Mouse (Mus musculus) neural tube, embryonic 13.5 days (tissue): ENCODE measurements at regions not wholly inside any gene's neighbourhood (a gene's known extent, or its start where the extent isn't known, plus 50 kb on each side); places are given as distances from the start of the nearest gene placed in this dataset.

ENCODE experiments used
- ATAC-seq: fragments of 200-750 bp; cut with Nextera tagmentation; 2 replicates; pipeline ENCODE4 v1.8.0; 2017; ENCODE audit warnings: low read depth, mild to moderate bottlenecking, moderate TSS enrichment, moderate library complexity
- H3K27ac ChIP-seq: fragments of 300-500 bp; sonication (generic); replicated peaks from 2 replicates; pipeline ENCODE4 v1.5.1; 2015; ENCODE audit warnings: moderate library complexity, mild to moderate bottlenecking, inconsistent platforms
- H3K27me3 ChIP-seq: fragments of 300-500 bp; sonication (generic); 2 replicates; pipeline ENCODE4 v1.6.1; 2015; ENCODE audit warnings: mild to moderate bottlenecking, inconsistent platforms
- H3K36me3 ChIP-seq: fragments of 300-500 bp; sonication (generic); 2 replicates; pipeline ENCODE4 v1.6.1; 2015; ENCODE audit warnings: mild to moderate bottlenecking, inconsistent platforms
- H3K4me1 ChIP-seq: fragments of 300-500 bp; sonication (generic); replicated peaks from 2 replicates; pipeline ENCODE4 v1.6.1; 2015; ENCODE audit warnings: inconsistent platforms
- H3K4me2 ChIP-seq: fragments of 300-500 bp; sonication (generic); 2 replicates; pipeline ENCODE4 v1.6.1; 2015; ENCODE audit warnings: inconsistent platforms, mild to moderate bottlenecking, moderate library complexity
- H3K4me3 ChIP-seq: fragments of 300-500 bp; sonication (generic); 2 replicates; pipeline ENCODE4 v1.5.1; 2015; ENCODE audit warnings: mild to moderate bottlenecking, inconsistent platforms
- H3K9ac ChIP-seq: fragments of 300-500 bp; sonication (generic); 2 replicates; pipeline ENCODE4 v1.6.1; 2015; ENCODE audit warnings: moderate library complexity, mild to moderate bottlenecking, inconsistent platforms
- H3K9me3 ChIP-seq: fragments of 300-500 bp; sonication (generic); 2 replicates; pipeline ENCODE4 v1.6.1; 2016; ENCODE audit warnings: inconsistent platforms
- WGBS: fragments of 180-500 bp; shearing (Covaris S2); methylation state at CpG from one replicate; pipeline ENCODE4 v1.1.7; 2015; 5-methylcytosine and 5-hydroxymethylcytosine counted together

DNA sequence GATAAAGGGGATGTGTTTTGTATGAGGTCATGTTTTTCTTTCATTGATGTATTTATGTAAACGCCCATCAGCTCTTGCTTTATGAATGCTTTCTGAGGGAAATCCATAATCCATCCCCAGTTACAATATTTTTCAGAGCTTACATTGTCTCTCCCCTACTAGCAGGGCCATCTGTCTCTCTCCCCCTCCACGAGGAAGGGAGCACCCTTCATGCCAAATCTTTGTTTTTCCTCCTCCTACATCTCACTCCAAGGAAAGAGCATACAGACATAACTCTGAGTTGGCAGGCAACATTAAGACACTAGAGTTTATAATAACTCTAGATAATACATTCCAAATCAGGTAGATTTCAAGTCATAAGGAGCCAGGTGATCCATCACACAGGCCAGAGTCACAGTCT is 509.1 kb downstream of the Galc start:
- no peaks in the 10 kb centered on the region for H3K4me1 ChIP-seq
- no peaks in the 10 kb centered on the region for H3K27me3 ChIP-seq
- no peaks in the 10 kb centered on the region for H3K36me3 ChIP-seq
- WGBS, result 59% methylated on average over 2 of the region's 2 CpGs
- H3K9ac ChIP-seq, result no peak overlapping the region
- H3K4me2 ChIP-seq, result no peak overlapping the region
- ATAC-seq, result no peak
- no peak overlapping the region for H3K4me3 ChIP-seq
- H3K27ac ChIP-seq, result no peak overlapping the region
- no peaks in the 10 kb centered on the region for H3K9me3 ChIP-seq

DNA sequence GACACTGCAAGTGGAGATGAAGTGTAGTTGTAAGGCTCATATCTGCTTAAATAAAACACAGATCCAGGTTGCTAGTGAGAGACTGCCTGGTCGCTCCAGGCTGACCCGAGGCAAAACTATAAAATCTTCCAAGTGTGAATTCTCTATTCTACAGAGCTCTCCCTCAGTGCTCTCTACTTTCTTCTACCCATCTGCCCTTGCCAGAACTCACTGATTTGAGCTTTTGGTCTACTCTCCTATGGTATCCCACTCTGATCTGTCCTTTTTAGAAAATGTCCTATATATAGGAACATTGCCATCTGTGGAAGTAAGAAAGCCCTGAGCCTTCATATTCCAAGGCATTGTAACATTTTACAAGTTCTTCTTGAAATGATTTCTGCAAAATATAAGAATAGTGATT is 518.3 kb downstream of the Galc start:
- H3K4me2 ChIP-seq, result no peak overlapping the region
- H3K27me3 ChIP-seq, result no peaks in the 10 kb centered on the region
- no peak overlapping the region for H3K9ac ChIP-seq
- H3K9me3 ChIP-seq, result no peaks in the 10 kb centered on the region
- H3K36me3 ChIP-seq, result no peaks in the 10 kb centered on the region
- ATAC-seq, result no peak
- H3K4me3 ChIP-seq, result no peak overlapping the region
- H3K4me1 ChIP-seq, result no peaks in the 10 kb centered on the region
- 68% methylated on average over 2 of the region's 2 CpGs for WGBS
- H3K27ac ChIP-seq, result no peak overlapping the region

DNA sequence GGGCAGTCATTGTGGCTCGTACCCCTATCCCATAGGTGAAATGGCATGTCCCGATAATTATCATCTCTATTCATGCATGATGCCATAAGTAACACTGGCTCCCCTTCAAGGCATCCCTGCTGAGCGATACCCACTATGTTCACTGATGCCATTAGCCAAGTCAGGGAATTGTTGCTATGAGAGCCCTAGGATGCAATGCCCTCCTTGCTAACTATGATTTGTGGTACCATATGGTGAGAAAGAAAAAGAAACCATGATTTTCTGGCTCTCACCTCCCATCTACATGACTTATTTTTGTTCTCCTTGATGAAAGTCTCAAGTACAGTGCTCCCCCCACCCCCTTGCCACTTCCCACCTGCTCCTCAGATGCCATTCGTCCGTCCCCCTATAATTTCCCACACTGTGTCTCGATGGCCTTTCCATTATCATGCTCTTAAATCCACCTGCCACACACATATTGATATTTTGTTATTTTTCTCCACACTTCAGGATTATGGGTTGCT is 527.1 kb downstream of the Galc start:
- H3K27me3 ChIP-seq, result no peaks in the 10 kb centered on the region
- H3K36me3 ChIP-seq, result no peaks in the 10 kb centered on the region
- no peak overlapping the region for H3K4me3 ChIP-seq
- no peaks in the 10 kb centered on the region for H3K4me1 ChIP-seq
- no peak overlapping the region for H3K27ac ChIP-seq
- H3K4me2 ChIP-seq, result no peak overlapping the region
- H3K9ac ChIP-seq, result no peak overlapping the region
- no peak for ATAC-seq
- H3K9me3 ChIP-seq, result no peaks in the 10 kb centered on the region
- WGBS, result 70% methylated on average over 6 of the region's 6 CpGs

DNA sequence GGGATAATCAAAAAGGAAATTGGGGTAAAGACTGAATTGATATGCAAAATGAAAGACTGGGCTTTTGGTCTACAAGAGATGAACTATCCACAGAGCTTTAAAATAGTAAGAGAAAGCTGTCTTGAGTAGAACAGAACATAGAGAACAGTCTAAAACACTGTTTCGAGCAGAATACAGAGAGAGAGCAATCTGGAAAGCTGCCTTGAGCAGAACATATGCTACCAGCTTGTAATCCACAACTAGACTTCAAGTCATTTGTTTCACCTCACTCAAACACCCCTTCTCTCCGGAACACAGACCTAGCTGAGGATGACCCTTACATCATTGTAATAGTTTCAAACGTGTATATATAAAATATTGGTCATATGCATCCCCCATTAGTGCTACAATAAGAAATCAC is 538.7 kb downstream of the Galc start:
- Histone ChIP-seq H3K27ac (no peak overlapping the region), H3K9me3 (peaks cover 5% of the 10 kb centered on the region; the same call in 1 of the 2 replicates), H3K27me3 (no peaks in the 10 kb centered on the region), H3K4me1 (no peaks in the 10 kb centered on the region), H3K4me3 (no peak overlapping the region), H3K9ac (no peak overlapping the region), H3K36me3 (no peaks in the 10 kb centered on the region), H3K4me2 (no peak overlapping the region)
- no peak for ATAC-seq
- 72% methylated on average over 3 of the region's 3 CpGs for WGBS

DNA sequence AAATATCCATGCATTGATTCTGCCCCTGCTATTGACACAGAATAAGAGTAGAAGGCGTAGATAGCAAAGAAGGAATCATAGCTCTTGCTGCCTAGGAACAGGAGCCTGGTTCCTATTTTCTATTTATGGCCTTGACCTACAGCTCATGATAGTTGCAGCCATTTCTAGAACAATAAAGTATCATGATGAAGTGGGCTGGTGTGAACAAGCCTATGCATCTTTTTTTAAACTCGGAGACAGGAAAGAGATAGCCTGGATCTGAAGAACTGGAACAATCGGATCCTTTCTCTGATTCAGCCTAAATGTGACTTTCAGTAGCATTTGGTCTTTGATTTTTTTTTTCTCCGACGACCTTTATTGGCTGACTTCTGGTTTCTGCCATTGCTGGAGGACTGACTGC is 541.4 kb downstream of the Galc start:
- Histone ChIP-seq H3K4me1 (no peaks in the 10 kb centered on the region), H3K9ac (no peak overlapping the region), H3K27ac (no peak overlapping the region), H3K27me3 (no peaks in the 10 kb centered on the region), H3K4me2 (no peak overlapping the region), H3K36me3 (no peaks in the 10 kb centered on the region), H3K4me3 (no peak overlapping the region), H3K9me3 (peaks cover 5% of the 10 kb centered on the region; the same call in 1 of the 2 replicates)
- 85% methylated on average over 5 of the region's 5 CpGs for WGBS
- no peak for ATAC-seq
